Mouse (Mus musculus) limb, embryonic 10.5 days (tissue): ENCODE measurements at regions not wholly inside any gene's neighbourhood (a gene's known extent, or its start where the extent isn't known, plus 50 kb on each side); places are given as distances from the start of the nearest gene placed in this dataset.

Source experiments
- DNase-seq: peaks from one replicate; pipeline ENCODE4 v3.0.0-alpha.2; 2017; ENCODE audit warnings: low spot score
- H3K27ac ChIP-seq: fragments of 300-500 bp; sonication (generic); 2 replicates; pipeline ENCODE4 v1.5.1; 2016; ENCODE audit warnings: mild to moderate bottlenecking
- H3K27me3 ChIP-seq: fragments of 300-500 bp; sonication (generic); 2 replicates; pipeline ENCODE4 v1.6.1; 2016; ENCODE audit warnings: low read depth, mild to moderate bottlenecking; ENCODE audit not compliant: poor library complexity, severe bottlenecking
- H3K36me3 ChIP-seq: fragments of 300-500 bp; sonication (generic); 2 replicates; pipeline ENCODE4 v1.6.1; 2016; ENCODE audit warnings: mild to moderate bottlenecking, moderate library complexity
- H3K4me1 ChIP-seq: fragments of 300-500 bp; sonication (generic); 2 replicates; pipeline ENCODE4 v1.6.1; 2016
- H3K4me3 ChIP-seq: fragments of 300-500 bp; sonication (generic); 2 replicates; pipeline ENCODE4 v1.5.1; 2016; ENCODE audit warnings: mild to moderate bottlenecking, moderate library complexity
- H3K9me3 ChIP-seq: fragments of 300-500 bp; sonication (generic); replicated peaks from 2 replicates; pipeline ENCODE4 v1.6.1; 2016; ENCODE audit warnings: mild to moderate bottlenecking
- WGBS: fragments of 180-500 bp; shearing (Covaris S2); methylation state at CpG from one replicate; pipeline ENCODE4 v1.1.7; 2016; 5-methylcytosine and 5-hydroxymethylcytosine counted together

- H3K4me3 ChIP-seq: no peak overlapping the region
- no peaks in the 10 kb centered on the region for H3K27me3 ChIP-seq
- H3K27ac ChIP-seq: no peak overlapping the region
- peak; percentile 31 for DNase-seq
- 46% methylated on average over 10 of the region's 10 CpGs for WGBS
- H3K4me1 ChIP-seq: no peaks in the 10 kb centered on the region
- H3K36me3 ChIP-seq: no peaks in the 10 kb centered on the region
- no peaks in the 10 kb centered on the region for H3K9me3 ChIP-seq
Measured at GRCm38 (mm10) chr8:67405947-67406346, 117.7 kb upstream of the Nat3 start.

- no peaks in the 10 kb centered on the region for H3K9me3 ChIP-seq
- no peaks in the 10 kb centered on the region for H3K36me3 ChIP-seq
- no peaks in the 10 kb centered on the region for H3K27me3 ChIP-seq
- H3K27ac ChIP-seq: no peak overlapping the region
- DNase-seq: no peak
- no peak overlapping the region for H3K4me3 ChIP-seq
- no peaks in the 10 kb centered on the region for H3K4me1 ChIP-seq
Measured at GRCm38 (mm10) chr8:67414826-67415225, 108.8 kb upstream of the Nat3 start.

- Histone ChIP-seq H3K9me3 (no peaks in the 10 kb centered on the region), H3K36me3 (no peaks in the 10 kb centered on the region), H3K4me3 (no peak overlapping the region), H3K4me1 (no peaks in the 10 kb centered on the region), H3K27ac (no peak overlapping the region), H3K27me3 (no peaks in the 10 kb centered on the region)
- DNase-seq: no peak
- 88% methylated on average over 2 of the region's 2 CpGs for WGBS
Measured at GRCm38 (mm10) chr8:67422521-67422920, 101.1 kb upstream of the Nat3 start.
